Mouse (Mus musculus): ENCODE measurements around the gene Echs1. TPM values are rescaled to one million over a fixed set of nuclear protein-coding genes. Genes with fewer than 3 reads are reported as not detected.

Echs1 gene
- polyA plus RNA-seq, 1 experiment from 2014 or later: 166 TPM

- peak overlapping the region; percentile 78 for H3K4me2 ChIP-seq
- WGBS: 3% methylated on average over 53 of the region's 53 CpGs
- peak overlapping the region; percentile 43 for H3K9ac ChIP-seq
- H3K27me3 ChIP-seq: peaks cover 96% of the 10 kb centered on the region
- no peak overlapping the region for H3K27ac ChIP-seq
- H3K4me1 ChIP-seq: peaks cover 31% of the 10 kb centered on the region
- ATAC-seq (replicated peaks; ENCODE audit: low FRiP score): peak; percentile 73
- H3K4me3 ChIP-seq (replicated peaks): peak overlapping the region; percentile 49
- H3K36me3 ChIP-seq: no peaks in the 10 kb centered on the region
- H3K9me3 ChIP-seq (replicated peaks): no peaks in the 10 kb centered on the region
Measured at GRCm38 (mm10) chr7:140057413-140058407, 58.6 kb downstream of the Echs1 start.

Other genes with a start within 250 kb of the Echs1 start
- 0.19 and 0.26 TPM in 2 replicates for gene Kndc1, start 221.8 kb downstream of the Echs1 start, polyA plus RNA-seq (2015; fragmentation: Nextera tagmentation; extraction: Ambion mirVana)
- 0.31 TPM in 1 of 2 replicates, not detected in the other for gene Utf1, start 172.7 kb downstream of the Echs1 start, polyA plus RNA-seq (2015; fragmentation: Nextera tagmentation; extraction: Ambion mirVana)
- 0.49 and 0.91 TPM in 2 replicates for gene 6430531B16Rik, start 137.7 kb downstream of the Echs1 start, polyA plus RNA-seq (2015; fragmentation: Nextera tagmentation; extraction: Ambion mirVana)
- gene Adam8, start 123.9 kb downstream of the Echs1 start, polyA plus RNA-seq (2015; fragmentation: Nextera tagmentation; extraction: Ambion mirVana): 1.4 and 2.1 TPM in 2 replicates
- 38.3 and 40.4 TPM in 2 replicates for gene Zfp511, start 80.1 kb downstream of the Echs1 start, polyA plus RNA-seq (2015; fragmentation: Nextera tagmentation; extraction: Ambion mirVana)
- 52.6 and 58.0 TPM in 2 replicates for gene Tubgcp2, start 79.8 kb downstream of the Echs1 start, polyA plus RNA-seq (2015; fragmentation: Nextera tagmentation; extraction: Ambion mirVana)
- gene Msx3, start 67.4 kb downstream of the Echs1 start, polyA plus RNA-seq (2015; fragmentation: Nextera tagmentation; extraction: Ambion mirVana): not detected in 2 replicates
- 1.4 and 2.1 TPM in 2 replicates for gene Caly, start 33.9 kb downstream of the Echs1 start, polyA plus RNA-seq (2015; fragmentation: Nextera tagmentation; extraction: Ambion mirVana)
- gene Prap1, start 23.1 kb downstream of the Echs1 start, polyA plus RNA-seq (2015; fragmentation: Nextera tagmentation; extraction: Ambion mirVana): 0.28 TPM in 1 of 2 replicates, not detected in the other
- gene Fuom, start 14.0 kb downstream of the Echs1 start, polyA plus RNA-seq (2015; fragmentation: Nextera tagmentation; extraction: Ambion mirVana): 34.7 and 35.8 TPM in 2 replicates
- 18.0 and 23.3 TPM in 2 replicates for gene Paox, start 677 bp downstream of the Echs1 start, polyA plus RNA-seq (2015; fragmentation: Nextera tagmentation; extraction: Ambion mirVana)
- 26.3 and 28.1 TPM in 2 replicates for gene Mtg1, start 21.1 kb upstream of the Echs1 start, polyA plus RNA-seq (2015; fragmentation: Nextera tagmentation; extraction: Ambion mirVana)
- 0.48 and 0.55 TPM in 2 replicates for gene Sprn, start 38.4 kb upstream of the Echs1 start, polyA plus RNA-seq (2015; fragmentation: Nextera tagmentation; extraction: Ambion mirVana)
- gene Olfr522, start 48.3 kb upstream of the Echs1 start, polyA plus RNA-seq (2015; fragmentation: Nextera tagmentation; extraction: Ambion mirVana): not detected in 2 replicates
- gene Olfr523, start 56.7 kb upstream of the Echs1 start, polyA plus RNA-seq (2015; fragmentation: Nextera tagmentation; extraction: Ambion mirVana): not detected in 2 replicates
- gene Olfr524, start 89.5 kb upstream of the Echs1 start, polyA plus RNA-seq (2015; fragmentation: Nextera tagmentation; extraction: Ambion mirVana): not detected in 2 replicates
- gene Cd163l1, start 101.8 kb upstream of the Echs1 start, polyA plus RNA-seq (2015; fragmentation: Nextera tagmentation; extraction: Ambion mirVana): not detected in 2 replicates
- not detected in 2 replicates for gene 5830411N06Rik, start 130.8 kb upstream of the Echs1 start, polyA plus RNA-seq (2015; fragmentation: Nextera tagmentation; extraction: Ambion mirVana)
- gene Olfr525, start 204.4 kb upstream of the Echs1 start, polyA plus RNA-seq (2015; fragmentation: Nextera tagmentation; extraction: Ambion mirVana): not detected in 2 replicates
- not detected in 2 replicates for gene Olfr527, start 217.5 kb upstream of the Echs1 start, polyA plus RNA-seq (2015; fragmentation: Nextera tagmentation; extraction: Ambion mirVana)
- gene Olfr60, start 245.2 kb upstream of the Echs1 start, polyA plus RNA-seq (2015; fragmentation: Nextera tagmentation; extraction: Ambion mirVana): not detected in 2 replicates